Mouse (Mus musculus) liver, adult 2 months (tissue): Measurements from ENCODE around the gene Tubgcp2.

Experiments
- CTCF ChIP-seq: fragments of 200-500 bp; IDR thresholded peaks from 2 replicates; pipeline ENCODE4 v1.5.1; 2011; ENCODE audit warnings: low read depth, low read length, control low read depth
- POLR2A ChIP-seq: fragments of 200-500 bp; IDR thresholded peaks from 2 replicates; pipeline ENCODE4 v1.6.1; 2011; ENCODE audit warnings: low read length, control low read depth; ENCODE audit not compliant: insufficient read depth; ENCODE audit errors: extremely low read depth

- no peak for TF ChIP-seq CTCF
- TF ChIP-seq POLR2A: no peak
Observed at GRCm38 (mm10) chr7:140036281-140037170, at the start of gene Tubgcp2, which contains the start of gene Zfp511.
